Mouse (Mus musculus) midbrain, embryonic 13.5 days (tissue): ENCODE data around the gene Sytl3. TPM values are rescaled to one million over a fixed set of nuclear protein-coding genes. Genes with fewer than 3 reads are reported as not detected.
"Not testable (repeated sequence)": the region's sequence is repeated elsewhere in the genome, so short reads cannot be mapped to it uniquely, and the experiment has no call there.

Source experiments
- ATAC-seq: fragments of 200-750 bp; cut with Nextera tagmentation; 2 replicates; pipeline ENCODE4 v1.8.0; 2017; ENCODE audit warnings: mild to moderate bottlenecking, moderate TSS enrichment, moderate library complexity
- H3K27ac ChIP-seq: fragments of 300-500 bp; sonication (generic); 2 replicates; pipeline ENCODE4 v1.5.1; 2015; ENCODE audit warnings: inconsistent platforms, mild to moderate bottlenecking, moderate library complexity
- H3K27me3 ChIP-seq: fragments of 300-500 bp; sonication (generic); 2 replicates; pipeline ENCODE4 v1.6.1; 2015; ENCODE audit warnings: mild to moderate bottlenecking, inconsistent platforms
- H3K36me3 ChIP-seq: fragments of 300-500 bp; sonication (generic); 2 replicates; pipeline ENCODE4 v1.6.1; 2015; ENCODE audit warnings: mild to moderate bottlenecking, inconsistent platforms
- H3K4me1 ChIP-seq: fragments of 300-500 bp; sonication (generic); replicated peaks from 2 replicates; pipeline ENCODE4 v1.6.1; 2015; ENCODE audit warnings: inconsistent platforms
- H3K4me2 ChIP-seq: fragments of 300-500 bp; sonication (generic); replicated peaks from 2 replicates; pipeline ENCODE4 v1.6.1; 2015; ENCODE audit warnings: moderate library complexity, mild to moderate bottlenecking, inconsistent platforms
- H3K4me3 ChIP-seq: fragments of 300-500 bp; sonication (generic); replicated peaks from 2 replicates; pipeline ENCODE4 v1.5.1; 2015; ENCODE audit warnings: mild to moderate bottlenecking, inconsistent platforms
- H3K9ac ChIP-seq: fragments of 300-500 bp; sonication (generic); replicated peaks from 2 replicates; pipeline ENCODE4 v1.6.1; 2015; ENCODE audit warnings: mild to moderate bottlenecking, inconsistent platforms
- H3K9me3 ChIP-seq: fragments of 300-500 bp; sonication (generic); 2 replicates; pipeline ENCODE4 v1.6.1; 2016; ENCODE audit warnings: mild to moderate bottlenecking, inconsistent platforms
- WGBS: fragments of 180-500 bp; shearing (Covaris S2); methylation state at CpG from one replicate; pipeline ENCODE4 v1.1.7; 2015; 5-methylcytosine and 5-hydroxymethylcytosine counted together
- polyA plus RNA-seq: library from polyadenylated mRNA; unstranded; fragments of >200 nt; fragmentation: Nextera tagmentation; extraction: Ambion mirVana; gene quantifications from 2 replicates; pipeline ENCODE4 v1.2.1, GENCODE M21; 2015

The Sytl3 gene
- 0.22 and 0.35 TPM in 2 replicates for polyA plus RNA-seq

- WGBS: 90% methylated on average over 4 of the region's 7 CpGs
- not testable (repeated sequence) for H3K4me1 ChIP-seq, H3K36me3 ChIP-seq, H3K4me2 ChIP-seq, H3K27me3 ChIP-seq, H3K9ac ChIP-seq, H3K27ac ChIP-seq, H3K9me3 ChIP-seq, ATAC-seq, H3K4me3 ChIP-seq
Observed at GRCm38 (mm10) chr17:6658801-6659200, at the start of gene Sytl3. Gene Sytl3, plus strand, starts transcription at chr17:6659093.

GRCm38 (mm10) chr17:6613524-6613923 is 45.4 kb upstream of the Sytl3 start:
- H3K4me1 ChIP-seq, H3K9me3 ChIP-seq, H3K4me2 ChIP-seq, H3K27me3 ChIP-seq, H3K36me3 ChIP-seq, H3K27ac ChIP-seq, ATAC-seq, H3K9ac ChIP-seq, H3K4me3 ChIP-seq: not testable (repeated sequence)
- WGBS: 90% methylated on average over 11 of the region's 14 CpGs

GRCm38 (mm10) chr17:6614316-6614715 is 44.6 kb upstream of the Sytl3 start:
- 90% methylated on average over 4 of the region's 9 CpGs for WGBS
- H3K36me3 ChIP-seq, H3K27ac ChIP-seq, H3K9me3 ChIP-seq, ATAC-seq, H3K4me3 ChIP-seq, H3K4me1 ChIP-seq, H3K27me3 ChIP-seq, H3K4me2 ChIP-seq, H3K9ac ChIP-seq: not testable (repeated sequence)

DNA sequence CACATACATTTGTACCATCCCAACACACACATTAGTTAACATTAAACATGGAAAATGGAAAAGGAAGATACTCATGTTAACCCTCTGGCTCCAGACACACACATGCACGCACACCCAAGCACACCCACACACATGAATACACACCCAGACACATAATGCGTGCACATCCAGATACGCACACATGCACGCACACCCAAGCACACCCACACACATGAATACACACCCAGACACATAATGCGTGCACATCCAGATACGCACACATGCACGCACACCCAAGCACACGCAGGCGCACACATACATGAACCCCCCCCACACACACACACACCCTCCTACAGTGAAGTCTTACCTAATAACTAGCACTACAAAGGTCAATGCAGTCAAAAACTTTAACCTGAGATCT is 42.2 kb upstream of the Sytl3 start:
- not testable (repeated sequence) for H3K36me3 ChIP-seq, H3K4me3 ChIP-seq, H3K4me1 ChIP-seq, H3K4me2 ChIP-seq, H3K27me3 ChIP-seq, ATAC-seq, H3K27ac ChIP-seq, H3K9ac ChIP-seq, H3K9me3 ChIP-seq
- WGBS: 97% methylated on average over 9 of the region's 9 CpGs

DNA sequence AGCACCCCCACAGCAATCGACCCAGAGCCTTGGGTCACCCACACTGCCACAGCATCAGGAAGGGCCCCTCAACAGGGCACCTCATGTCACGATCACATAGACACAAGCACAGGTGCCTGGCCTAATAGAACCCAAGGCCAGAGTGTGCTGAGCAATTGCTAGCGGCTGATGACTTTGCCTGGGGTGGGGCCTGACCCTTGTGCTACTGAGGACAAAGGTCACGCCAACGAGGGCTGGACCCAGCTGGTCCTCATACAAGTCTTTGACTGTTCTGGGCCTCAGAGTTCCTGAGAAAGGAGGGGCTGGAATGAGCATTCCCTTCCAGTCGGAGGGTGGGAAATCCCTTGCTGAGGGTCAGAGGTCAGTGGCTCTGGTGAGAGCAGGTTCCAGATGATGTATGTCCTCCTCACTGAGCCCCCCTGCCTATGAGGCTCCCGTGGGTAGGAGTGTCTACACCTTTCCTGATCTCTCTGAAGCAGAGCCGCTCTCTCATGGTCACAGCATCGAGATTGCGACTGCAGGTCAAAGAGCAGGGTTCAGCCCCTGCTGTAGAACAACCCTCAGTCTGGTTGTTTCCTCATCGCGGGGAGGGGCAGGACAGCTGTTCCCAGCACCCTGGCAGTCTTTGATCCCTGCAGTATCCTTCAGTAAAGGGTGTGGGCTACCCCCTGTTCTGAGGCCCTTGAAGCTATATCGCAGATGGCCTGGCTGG is 41.0 kb upstream of the Sytl3 start:
- not testable (repeated sequence) for H3K36me3 ChIP-seq, H3K9ac ChIP-seq, H3K4me1 ChIP-seq, H3K27ac ChIP-seq, H3K4me3 ChIP-seq, H3K27me3 ChIP-seq, H3K9me3 ChIP-seq, H3K4me2 ChIP-seq
- 67% methylated on average over 8 of the region's 13 CpGs for WGBS
- ATAC-seq: peak; percentile 49; the same call in 1 of the 2 replicates

DNA sequence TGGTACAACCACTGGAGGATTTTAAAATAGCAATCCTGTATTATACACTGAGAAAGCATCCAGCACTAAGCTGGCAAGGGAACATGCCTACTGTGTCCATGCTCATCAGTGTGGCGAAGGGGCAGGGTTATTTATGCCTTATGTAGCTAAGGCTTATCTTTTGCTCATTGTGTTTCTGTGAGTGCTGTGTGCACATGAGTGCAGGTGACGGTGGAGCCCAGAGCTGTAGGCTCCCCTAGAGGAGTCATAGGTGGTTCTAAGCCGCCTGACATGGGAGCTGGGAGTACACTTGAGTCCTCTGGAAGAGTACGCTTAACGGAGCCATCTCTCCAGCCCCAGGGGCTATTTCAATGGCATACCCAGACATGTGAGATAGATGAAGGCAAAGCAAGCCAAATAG is 39.6 kb upstream of the Sytl3 start:
- WGBS: 83% methylated on average over 5 of the region's 5 CpGs
- not testable (repeated sequence) for H3K36me3 ChIP-seq, ATAC-seq, H3K27ac ChIP-seq, H3K4me3 ChIP-seq, H3K4me1 ChIP-seq, H3K27me3 ChIP-seq, H3K9ac ChIP-seq, H3K4me2 ChIP-seq, H3K9me3 ChIP-seq

- H3K27ac ChIP-seq, H3K4me2 ChIP-seq, H3K9ac ChIP-seq, H3K4me1 ChIP-seq, H3K9me3 ChIP-seq, H3K36me3 ChIP-seq, H3K4me3 ChIP-seq, ATAC-seq, H3K27me3 ChIP-seq: not testable (repeated sequence)
- 81% methylated on average over 5 of the region's 6 CpGs for WGBS
Observed at GRCm38 (mm10) chr17:6620035-6620434, 38.9 kb upstream of the Sytl3 start.

- 87% methylated on average over 18 of the region's 20 CpGs for WGBS
- H3K9ac ChIP-seq, H3K4me2 ChIP-seq, H3K9me3 ChIP-seq, H3K27me3 ChIP-seq, ATAC-seq, H3K27ac ChIP-seq, H3K4me1 ChIP-seq, H3K4me3 ChIP-seq, H3K36me3 ChIP-seq: not testable (repeated sequence)
Observed at GRCm38 (mm10) chr17:6620730-6621451, 38.0 kb upstream of the Sytl3 start.

GRCm38 (mm10) chr17:6621976-6622375 is 36.9 kb upstream of the Sytl3 start:
- H3K36me3 ChIP-seq, H3K4me3 ChIP-seq, H3K4me1 ChIP-seq, H3K27ac ChIP-seq, H3K9ac ChIP-seq, H3K4me2 ChIP-seq, H3K27me3 ChIP-seq, ATAC-seq, H3K9me3 ChIP-seq: not testable (repeated sequence)
- WGBS: 88% methylated on average over 11 of the region's 12 CpGs

DNA sequence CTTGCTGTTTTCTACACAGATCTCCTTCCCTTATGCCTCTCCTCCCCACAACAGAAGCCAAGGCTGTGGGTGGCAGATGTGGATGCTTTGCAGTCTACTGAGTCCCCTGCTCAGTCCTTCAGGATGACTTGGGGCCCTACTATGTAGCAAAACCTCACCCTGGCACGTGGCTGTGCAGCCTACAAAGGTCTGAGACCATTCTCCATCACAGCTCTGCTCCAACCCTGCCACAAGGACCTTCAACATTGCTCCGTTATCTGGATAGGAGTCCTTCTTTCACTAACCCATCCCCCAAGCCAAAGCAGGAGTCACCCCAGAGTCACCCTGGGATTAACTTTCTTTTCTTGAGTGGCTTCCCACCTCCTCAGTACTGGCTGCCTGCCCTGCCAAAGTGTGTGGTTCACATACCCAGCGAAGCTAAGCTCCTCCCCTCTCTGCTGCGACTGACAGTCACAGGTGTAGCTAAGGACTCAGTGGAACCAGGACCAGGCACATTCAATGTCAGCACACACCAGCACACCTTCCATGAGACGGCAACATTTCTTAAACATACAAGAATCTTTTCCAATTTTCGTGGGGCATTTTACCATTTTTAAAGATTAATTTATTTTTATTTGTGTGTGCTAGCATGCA is 33.9 kb upstream of the Sytl3 start:
- not testable (repeated sequence) for H3K4me1 ChIP-seq, H3K36me3 ChIP-seq, ATAC-seq, H3K27ac ChIP-seq, H3K9me3 ChIP-seq, H3K4me2 ChIP-seq, H3K27me3 ChIP-seq, H3K4me3 ChIP-seq, H3K9ac ChIP-seq
- 59% methylated on average over 2 of the region's 6 CpGs for WGBS

DNA sequence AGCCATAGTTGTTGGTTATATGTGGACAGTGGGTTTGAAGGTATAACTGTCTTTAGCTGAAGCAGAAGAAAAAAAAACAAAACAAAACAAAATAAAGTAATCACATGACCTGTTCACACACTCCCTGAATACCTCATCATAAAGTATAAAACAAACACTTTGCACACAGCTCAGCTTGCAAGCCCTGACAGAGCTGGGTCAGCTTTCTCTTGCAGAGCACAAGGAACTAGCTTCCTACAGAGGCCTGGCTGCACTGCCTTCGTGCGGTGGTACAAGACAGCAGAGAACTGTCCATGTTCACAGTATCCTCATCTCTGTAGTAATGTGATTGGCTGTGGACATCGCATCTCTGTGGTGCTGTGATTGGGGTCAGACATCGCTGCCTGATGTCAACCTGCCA is 28.5 kb upstream of the Sytl3 start:
- not testable (repeated sequence) for ATAC-seq, H3K9ac ChIP-seq, H3K4me1 ChIP-seq, H3K36me3 ChIP-seq, H3K9me3 ChIP-seq, H3K4me3 ChIP-seq, H3K27ac ChIP-seq, H3K4me2 ChIP-seq, H3K27me3 ChIP-seq
- 90% methylated on average over 4 of the region's 4 CpGs for WGBS

DNA sequence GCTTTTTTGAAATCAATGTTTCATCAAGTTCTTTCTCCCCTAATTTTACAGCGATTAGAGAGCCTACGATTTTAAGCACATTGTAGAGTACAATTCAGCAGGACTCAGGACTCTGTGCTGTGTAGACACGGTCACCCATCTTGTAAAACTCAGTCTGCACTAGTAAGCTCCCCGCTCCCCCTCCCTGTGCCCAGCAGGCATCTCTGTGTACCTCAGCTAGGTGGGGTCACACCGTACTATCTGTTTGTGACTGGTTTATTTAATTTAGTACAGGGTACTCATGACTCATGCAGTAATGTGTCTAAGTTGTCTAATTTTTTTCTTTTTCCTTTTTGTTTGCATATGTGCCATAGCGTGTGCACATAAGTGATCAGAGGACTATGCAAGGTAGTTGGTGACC is 26.0 kb upstream of the Sytl3 start:
- not testable (repeated sequence) for H3K27ac ChIP-seq, H3K4me3 ChIP-seq, H3K36me3 ChIP-seq, H3K4me1 ChIP-seq, H3K9me3 ChIP-seq, H3K4me2 ChIP-seq, ATAC-seq, H3K27me3 ChIP-seq, H3K9ac ChIP-seq
- 93% methylated on average over 6 of the region's 6 CpGs for WGBS
